In the genomic region with DNA sequence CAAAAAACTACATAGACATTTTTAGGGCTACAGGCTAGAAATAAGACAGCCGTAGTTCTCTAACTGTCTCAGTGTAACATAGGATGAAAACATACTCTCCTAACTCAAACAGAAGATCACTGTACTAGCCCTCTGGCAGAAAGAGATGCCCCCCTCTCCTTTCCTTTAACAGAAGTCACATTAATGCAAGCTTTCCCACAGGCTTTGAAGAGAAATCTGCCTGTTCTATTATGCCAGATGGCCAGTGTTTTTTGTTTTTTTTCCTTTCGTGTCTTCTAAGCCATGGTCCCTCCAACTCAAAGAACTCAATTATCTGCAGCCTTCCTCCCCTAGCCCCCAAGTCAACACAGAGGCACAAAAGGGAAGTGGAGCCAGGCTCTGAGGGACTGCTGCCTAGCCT, we compare ENCODE assay signal across 10 mouse cellular contexts.
DNase-seq lines count a peak whose midpoint lies in the region; ATAC-seq and TF ChIP-seq lines count a peak whose summit lies in the region.
"Had no signal": no experiment of that assay in that cellular context is flagged by ENCODE, and none has a peak within 500 bp of the region (broad histone marks: within the 10 kb centered on the region; RNA-seq: fewer than 3 reads in every experiment).

No protein-coding gene starts in this region.

- no peak for TF ChIP-seq CTCF in cerebellum, adult 2 months (IDR thresholded peaks at IDR 0.05; ENCODE audit: borderline replicate concordance, insufficient read depth, low read depth, low read length)
- no peak for TF ChIP-seq CTCF in hindbrain, postnatal 0 days (IDR thresholded peaks at IDR 0.05; ENCODE audit: low read depth)
- no peak for TF ChIP-seq CTCF in stomach, postnatal 0 days (IDR thresholded peaks at IDR 0.05; ENCODE audit: low read depth)

- no peak overlapping the region for H3K9ac ChIP-seq in liver, embryonic 13.5 days
- no peak overlapping the region for H3K9ac ChIP-seq in liver, embryonic 11.5 days (ENCODE audit: low read depth, low read length)
- H3K9ac ChIP-seq in hindbrain, postnatal 0 days (replicated peaks; ENCODE audit: low read length) = no peak overlapping the region
- H3K9ac ChIP-seq in stomach, postnatal 0 days (ENCODE audit: low read length) = no peak overlapping the region
- H3K9ac ChIP-seq: lung, embryonic 14.5 days had no signal

- H3K36me3 ChIP-seq in liver, embryonic 13.5 days = no peaks in the 10 kb centered on the region
- H3K36me3 ChIP-seq in liver, embryonic 11.5 days (ENCODE audit: control insufficient read depth, insufficient read depth, low read length) = no peaks in the 10 kb centered on the region
- H3K36me3 ChIP-seq in hindbrain, postnatal 0 days (ENCODE audit: insufficient read depth, low read length) = no peaks in the 10 kb centered on the region
- H3K36me3 ChIP-seq in stomach, postnatal 0 days (ENCODE audit: control insufficient read depth, insufficient read depth, low read length) = no peaks in the 10 kb centered on the region

- H3K4me2 ChIP-seq in liver, embryonic 13.5 days = no peak overlapping the region
- H3K4me2 ChIP-seq in liver, embryonic 11.5 days = no peak overlapping the region
- H3K4me2 ChIP-seq in hindbrain, postnatal 0 days (ENCODE audit: low read depth, low read length) = 0 out of 2 replicates have a peak overlapping the region, but pooled peaks have one; percentile 10
- H3K4me2 ChIP-seq in stomach, postnatal 0 days (replicated peaks; ENCODE audit: low read depth) = no peak overlapping the region
- H3K4me2 ChIP-seq: lung, embryonic 14.5 days had no signal

- ATAC-seq in cerebellum, adult (ENCODE audit: insufficient number of reproducible peaks, low FRiP score, low TSS enrichment) = no peak
- ATAC-seq in liver, embryonic 13.5 days (ENCODE audit: low read depth) = no peak
- ATAC-seq in liver, embryonic 11.5 days (replicated peaks; ENCODE audit: low FRiP score) = no peak
- no peak for ATAC-seq in hindbrain, postnatal 0 days
- no peak for ATAC-seq in stomach, postnatal 0 days (ENCODE audit: low FRiP score, low TSS enrichment)

- H3K9me3 ChIP-seq in liver, embryonic 13.5 days (replicated peaks) = no peaks in the 10 kb centered on the region
- no peaks in the 10 kb centered on the region for H3K9me3 ChIP-seq in liver, embryonic 11.5 days (ENCODE audit: control insufficient read depth, low read length)
- no peaks in the 10 kb centered on the region for H3K9me3 ChIP-seq in hindbrain, postnatal 0 days (ENCODE audit: low read length)
- no peaks in the 10 kb centered on the region for H3K9me3 ChIP-seq in stomach, postnatal 0 days (ENCODE audit: control insufficient read depth, low read length)

- TF ChIP-seq POLR2A in cerebellum, adult 2 months (IDR thresholded peaks at IDR 0.05; ENCODE audit: borderline replicate concordance, insufficient read depth, low read length) = no peak

- DNase-seq in cerebellum, adult 2 months = peak in 1 of 2 experiments; percentile 33
- no peak for DNase-seq in liver, embryonic 13.5 days
- no peak for DNase-seq in liver, embryonic 11.5 days (ENCODE audit: low spot score)
- peak; percentile 40 for DNase-seq in hindbrain, postnatal 0 days (ENCODE audit: low spot score)
- DNase-seq in stomach, postnatal 0 days (ENCODE audit: low spot score) = no peak
- DNase-seq in ovary, postnatal 10 days (ENCODE audit: low spot score) = no peak
- no peak for DNase-seq in urinary bladder, postnatal 25 days (ENCODE audit: low spot score)
- DNase-seq: adrenal gland, adult 2 months; lung, embryonic 14.5 days had no signal

- peak overlapping the region; percentile 70 for H3K27ac ChIP-seq in cerebellum, adult 2 months (ENCODE audit: insufficient read depth, low read length)
- H3K27ac ChIP-seq in liver, embryonic 13.5 days = peak overlapping the region; percentile 35
- H3K27ac ChIP-seq in liver, embryonic 11.5 days (ENCODE audit: low read depth, low read length) = no peak overlapping the region
- peak overlapping the region; percentile 73 for H3K27ac ChIP-seq in hindbrain, postnatal 0 days
- H3K27ac ChIP-seq in stomach, postnatal 0 days (replicated peaks) = peak overlapping the region; percentile 45

- no peaks in the 10 kb centered on the region for H3K27me3 ChIP-seq in cerebellum, adult 2 months (ENCODE audit: control insufficient read depth, insufficient read depth, low read length)
- no peaks in the 10 kb centered on the region for H3K27me3 ChIP-seq in liver, embryonic 13.5 days
- H3K27me3 ChIP-seq in liver, embryonic 11.5 days (replicated peaks; ENCODE audit: control insufficient read depth, insufficient read depth, low read length) = no peaks in the 10 kb centered on the region
- no peaks in the 10 kb centered on the region for H3K27me3 ChIP-seq in hindbrain, postnatal 0 days (ENCODE audit: insufficient read depth, low read length)
- no peaks in the 10 kb centered on the region for H3K27me3 ChIP-seq in stomach, postnatal 0 days (ENCODE audit: control insufficient read depth, insufficient read depth, low read length)

- peaks cover 32% of the 10 kb centered on the region for H3K4me1 ChIP-seq in cerebellum, adult 2 months (ENCODE audit: control insufficient read depth, insufficient read depth, low read length)
- H3K4me1 ChIP-seq in liver, embryonic 13.5 days (replicated peaks) = peaks cover 78% of the 10 kb centered on the region
- peaks cover 36% of the 10 kb centered on the region for H3K4me1 ChIP-seq in liver, embryonic 11.5 days (replicated peaks; ENCODE audit: control insufficient read depth, insufficient read depth, low read length)
- peaks cover 32% of the 10 kb centered on the region; the same call in 1 of the 2 replicates for H3K4me1 ChIP-seq in hindbrain, postnatal 0 days (ENCODE audit: insufficient read depth, low read length)
- H3K4me1 ChIP-seq in stomach, postnatal 0 days (replicated peaks; ENCODE audit: control insufficient read depth, insufficient read depth) = no peaks in the 10 kb centered on the region; the same call in 1 of the 2 replicates

- no peak for TF ChIP-seq EP300 in stomach, postnatal 0 days (optimal IDR thresholded peaks at IDR 0.05)

- WGBS in cerebellum, adult 2 months = 28% methylated on average over 2 of the region's 2 CpGs
- WGBS in liver, embryonic 13.5 days (ENCODE audit: insufficient replicate concordance) = 74% methylated on average over 2 of the region's 2 CpGs
- 71% methylated on average over 2 of the region's 2 CpGs for WGBS in liver, embryonic 11.5 days
- 39% methylated on average over 2 of the region's 2 CpGs for WGBS in hindbrain, postnatal 0 days
- WGBS in stomach, postnatal 0 days = 69% methylated on average over 2 of the region's 2 CpGs

- H3K4me3 ChIP-seq in cerebellum, adult 2 months (replicated peaks; ENCODE audit: insufficient read depth, low read depth, low read length) = peak overlapping the region; percentile 13
- no peak overlapping the region for H3K4me3 ChIP-seq in liver, embryonic 13.5 days (replicated peaks)
- H3K4me3 ChIP-seq in liver, embryonic 11.5 days (ENCODE audit: low read depth, low read length) = no peak overlapping the region
- H3K4me3 ChIP-seq in hindbrain, postnatal 0 days (ENCODE audit: low read length) = no peak overlapping the region
- no peak overlapping the region for H3K4me3 ChIP-seq in stomach, postnatal 0 days (ENCODE audit: low read depth, low read length)
